In genomic region chr11:102025991-102026660, GRCm38 (mm10) we compare ENCODE assay signal across 1 mouse cellular context.
A peak's percentile ranks its signal among the peaks of the same experiment; 100 is the strongest.
TF ChIP-seq lines count a peak whose summit lies in the region.

No protein-coding gene starts in this region.

TF ChIP-seq in MEL, 35 proteins besides CTCF, POLR2A, EP300 and RAD21 (continued from another document):
- TF ChIP-seq MXI1 (IDR thresholded peaks at IDR 0.05; ENCODE audit: low read depth, low read length) = peak; percentile 67; the same call in 1 of the 2 replicates
